Mouse (Mus musculus): ENCODE measurements around the gene H2-M10.2.
A peak's percentile ranks its signal among the peaks of the same experiment; 100 is the strongest.

Gene H2-M10.2

DNA sequence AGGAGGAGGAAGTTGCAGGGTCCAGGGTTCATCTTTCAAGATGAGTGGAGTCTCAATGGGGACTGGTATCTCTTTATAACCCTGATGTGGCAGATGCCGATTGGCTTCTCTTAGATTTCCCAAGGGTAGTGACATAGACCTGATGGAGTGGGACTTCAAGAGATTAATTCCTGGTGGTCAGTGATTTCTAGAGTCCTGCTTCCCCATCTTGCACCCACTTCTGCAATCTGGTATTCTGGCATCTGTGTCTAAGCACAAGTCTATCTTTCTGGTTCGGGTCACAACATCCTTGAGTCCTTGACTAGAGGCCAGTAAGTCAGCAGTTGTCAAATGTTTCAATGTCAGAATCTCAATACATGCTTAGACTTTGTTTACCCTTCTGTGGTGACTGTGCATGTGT is at the start of gene H2-M10.2:
Gene H2-M10.2 (minus strand): TSS at position 101 of the 400 bp plus-strand sequence.
- no peak for DNase-seq (ENCODE audit: low spot score in 2 of 2)

DNA sequence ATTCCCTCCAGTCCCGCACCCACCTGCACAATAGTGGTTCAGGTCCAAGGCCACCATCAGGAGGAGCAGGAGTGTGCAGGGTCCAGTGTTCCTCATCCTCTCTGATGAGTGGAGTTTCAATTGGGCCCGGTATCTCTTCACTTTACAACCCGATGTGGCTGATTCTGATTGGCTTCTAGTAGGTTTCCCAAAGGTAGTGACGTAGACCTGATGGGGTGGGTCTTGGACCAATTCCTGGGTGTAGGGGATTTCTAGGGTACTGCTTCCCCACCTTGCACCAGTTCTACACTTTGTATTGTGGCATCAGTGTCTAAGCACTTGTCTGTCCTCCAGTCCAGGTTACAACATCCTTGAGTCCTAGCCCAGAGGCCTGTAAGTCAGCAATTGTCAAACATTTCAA is 39.8 kb upstream of the H2-M10.2 start, which contains the start of gene H2-M10.1:
Gene H2-M10.1 (minus strand): TSS at position 101 of the 400 bp plus-strand sequence.
- no peak for DNase-seq (ENCODE audit: low spot score in 2 of 2)

DNA sequence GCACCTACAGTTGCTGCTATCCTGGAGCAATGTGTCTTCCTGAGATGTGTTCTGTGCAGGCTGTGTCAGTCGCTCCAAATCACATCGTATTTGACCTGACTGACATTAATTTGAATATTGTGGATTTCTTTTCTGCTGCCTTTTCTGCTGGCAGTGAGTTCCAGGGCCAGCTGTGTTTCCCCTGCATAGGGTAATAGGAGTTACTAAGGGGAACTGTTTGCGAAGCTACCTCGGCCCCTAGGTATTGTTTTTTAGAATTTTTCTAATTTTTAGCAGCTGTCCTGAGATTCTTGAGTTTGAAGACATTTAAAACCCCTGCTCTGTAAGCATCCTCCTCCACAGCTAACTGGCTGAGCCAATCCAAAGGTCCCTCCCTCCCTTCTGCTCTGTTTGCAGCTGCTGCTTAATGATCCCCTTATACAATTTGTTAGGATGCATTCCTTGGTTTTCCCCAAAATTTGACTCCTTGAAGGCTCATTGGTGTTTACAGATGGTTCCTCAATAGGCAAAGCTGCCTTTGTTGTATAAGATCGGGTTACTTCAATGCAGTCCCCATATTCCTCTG is 29.5 kb upstream of the H2-M10.2 start:
- no peak for DNase-seq (ENCODE audit: low spot score in 2 of 2)

DNA sequence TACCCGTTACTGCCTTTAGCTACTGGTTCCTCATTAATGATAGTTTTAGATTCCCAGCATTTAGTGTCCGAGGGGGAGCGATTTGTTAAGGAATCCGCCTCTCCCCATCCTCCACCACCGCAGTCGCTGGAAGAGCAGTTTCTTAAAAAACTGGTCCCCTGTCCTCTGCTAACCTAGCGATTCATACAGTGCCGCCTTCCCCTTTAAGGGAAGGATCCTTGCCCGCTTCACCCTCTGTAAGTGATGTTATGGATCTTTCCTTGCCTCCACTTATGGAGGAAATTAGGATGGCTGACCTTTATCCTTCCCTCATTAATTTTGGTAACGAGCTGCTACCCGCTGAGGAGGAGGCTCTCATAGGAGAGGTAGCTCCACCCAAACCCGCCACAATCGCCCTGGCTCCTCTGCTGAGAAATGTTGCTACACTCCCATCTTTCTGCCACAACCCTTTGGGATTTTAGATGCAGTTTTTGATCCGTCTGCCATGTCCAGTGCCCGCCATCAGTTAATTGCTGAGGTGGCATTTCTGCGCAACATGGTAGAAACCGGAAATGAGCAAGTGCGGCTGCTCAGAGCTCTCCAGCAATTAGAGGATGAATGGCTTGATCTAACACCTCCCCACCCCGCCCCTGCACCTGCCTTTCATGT is 28.9 kb upstream of the H2-M10.2 start:
- peak in 1 of 2 experiments; percentile 17 for DNase-seq (ENCODE audit: low spot score in 2 of 2)

DNA sequence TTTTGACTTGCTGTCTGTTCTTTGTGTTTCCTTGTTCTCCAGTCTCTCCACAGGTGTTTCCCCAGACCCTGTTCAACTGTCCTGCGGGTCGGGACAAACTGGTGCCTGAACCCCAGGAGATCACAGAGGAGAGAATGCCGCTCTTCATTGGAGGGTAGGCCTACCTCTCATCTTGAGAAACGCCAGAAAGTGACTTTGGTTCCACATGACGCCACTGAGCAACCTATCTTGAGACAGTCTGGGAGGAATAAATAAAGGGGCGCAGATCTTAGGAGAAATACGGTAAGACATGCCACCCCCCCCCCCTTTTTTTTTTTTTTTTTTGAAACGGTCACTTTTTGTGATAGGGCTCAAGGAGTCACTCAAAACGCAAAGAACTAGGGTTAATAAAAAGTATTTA is 28.2 kb upstream of the H2-M10.2 start:
- no peak for DNase-seq (ENCODE audit: low spot score in 2 of 2)

DNA sequence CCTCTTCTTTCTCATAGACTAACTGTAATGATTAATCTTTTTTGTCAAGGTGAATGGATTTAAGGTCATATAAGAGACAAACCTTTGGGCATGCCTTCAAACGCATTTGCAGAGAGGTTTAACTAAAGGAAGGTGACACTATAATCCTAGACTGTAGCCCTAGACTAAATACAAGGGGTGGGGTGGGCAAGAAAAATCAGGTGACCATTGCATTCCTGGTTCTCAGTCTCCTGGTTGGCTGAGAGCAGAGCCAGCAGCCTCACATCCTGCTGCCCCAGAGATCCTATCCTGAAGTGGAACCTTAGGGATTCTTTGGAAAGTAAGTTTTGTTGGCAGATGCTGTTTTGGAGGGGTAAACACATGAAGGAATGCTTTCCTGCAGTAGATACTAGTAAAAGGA is 23.0 kb upstream of the H2-M10.2 start:
- no peak for DNase-seq (ENCODE audit: low spot score in 2 of 2)

DNA sequence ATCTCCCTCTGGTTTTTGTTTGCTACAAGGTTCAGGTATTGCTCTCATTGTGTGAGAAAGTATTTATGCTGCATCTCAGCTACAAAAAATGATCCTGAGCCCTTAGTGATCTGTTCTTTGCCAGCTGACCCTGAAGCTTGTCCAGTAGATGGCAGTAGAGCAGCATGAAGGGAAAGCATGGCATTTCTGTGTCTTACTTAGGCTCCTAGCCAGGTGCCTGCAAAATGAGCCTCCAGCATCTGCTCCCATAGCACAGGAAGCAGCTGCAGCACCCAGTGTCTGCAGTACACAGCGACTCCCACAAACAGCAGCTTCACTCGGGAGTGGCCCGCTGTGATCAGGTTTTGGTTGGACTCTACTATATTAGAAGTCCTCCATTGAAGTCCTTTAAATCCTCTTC is 22.6 kb upstream of the H2-M10.2 start:
- peak; percentile 32 to 66 for DNase-seq (ENCODE audit: low spot score in 2 of 2)

DNA sequence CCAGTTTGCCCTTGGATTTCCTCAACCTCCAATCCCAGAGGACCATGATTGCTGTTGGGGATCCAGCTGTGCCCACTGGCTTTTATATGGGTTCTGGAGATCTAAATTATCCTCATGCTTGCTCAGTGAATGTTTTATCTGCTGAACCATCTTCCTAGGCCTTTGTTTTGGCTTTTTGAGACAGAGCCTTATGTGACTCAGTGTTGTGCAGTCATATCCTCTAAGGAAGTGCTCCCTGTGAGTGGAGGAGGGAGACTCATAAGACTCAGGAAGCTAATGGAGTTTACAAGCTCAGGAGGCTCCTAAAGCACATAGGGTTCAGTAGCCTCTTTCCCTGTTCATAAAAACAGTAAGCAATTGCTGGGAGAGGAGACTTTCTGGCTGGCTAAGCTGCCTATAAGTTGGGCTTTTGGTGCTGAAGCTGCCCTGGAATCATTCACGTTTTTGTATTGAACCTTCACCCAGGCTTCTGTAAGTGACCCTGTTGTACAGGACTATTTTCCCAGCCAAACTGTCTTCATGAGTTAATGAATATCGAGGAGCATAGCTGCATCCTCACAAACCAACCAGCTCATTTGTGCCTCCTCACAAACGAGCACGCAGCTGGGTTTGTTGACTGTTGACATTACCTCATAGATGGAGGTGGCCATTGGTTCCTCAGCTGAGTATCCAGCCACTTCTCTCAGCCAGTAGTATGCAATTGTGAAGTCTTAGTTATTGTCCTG is 4.6 kb downstream of the H2-M10.2 start:
- DNase-seq (ENCODE audit: low spot score in 2 of 2) = no peak

DNA sequence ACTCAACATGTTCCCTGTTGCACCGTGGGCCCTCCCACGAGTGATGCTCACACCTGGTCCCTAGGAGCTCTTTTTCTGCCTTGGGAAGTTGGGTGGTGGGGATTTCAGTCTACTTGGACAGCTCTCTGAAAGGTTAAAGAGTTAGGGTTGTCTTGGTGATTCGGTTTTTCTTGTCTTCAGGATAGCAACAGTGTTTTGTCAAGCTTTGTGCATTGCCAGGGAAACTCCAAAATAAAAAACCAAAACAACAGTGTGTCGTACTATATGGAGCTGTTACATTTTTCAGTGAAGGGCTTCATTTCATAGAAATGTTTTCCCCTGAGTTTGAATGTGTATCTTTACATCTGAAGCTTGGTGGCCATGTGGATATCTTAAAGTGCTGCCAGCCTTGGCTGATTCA is 11.5 kb downstream of the H2-M10.2 start:
- DNase-seq (ENCODE audit: low spot score in 2 of 2) = no peak

DNA sequence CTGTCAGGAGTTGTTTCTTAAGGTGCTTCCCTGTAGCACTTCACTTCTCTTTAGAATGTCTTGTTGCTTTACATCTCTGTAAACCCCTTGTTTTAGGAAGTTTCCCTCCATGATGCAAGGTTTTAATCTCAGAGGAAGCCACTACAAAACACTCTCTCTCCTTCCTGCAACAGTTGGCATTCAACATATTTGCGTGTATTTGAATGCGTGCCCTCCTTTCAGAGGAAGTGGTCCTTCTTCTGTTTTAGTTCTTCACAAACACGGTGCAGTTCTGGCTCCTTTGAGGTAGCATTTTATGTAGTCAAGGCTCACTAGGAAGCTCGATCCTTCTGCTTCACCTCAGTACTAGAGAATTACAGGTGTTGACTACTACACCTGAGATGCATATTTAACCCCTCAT is 12.5 kb downstream of the H2-M10.2 start:
- no peak for DNase-seq (ENCODE audit: low spot score in 2 of 2)

DNA sequence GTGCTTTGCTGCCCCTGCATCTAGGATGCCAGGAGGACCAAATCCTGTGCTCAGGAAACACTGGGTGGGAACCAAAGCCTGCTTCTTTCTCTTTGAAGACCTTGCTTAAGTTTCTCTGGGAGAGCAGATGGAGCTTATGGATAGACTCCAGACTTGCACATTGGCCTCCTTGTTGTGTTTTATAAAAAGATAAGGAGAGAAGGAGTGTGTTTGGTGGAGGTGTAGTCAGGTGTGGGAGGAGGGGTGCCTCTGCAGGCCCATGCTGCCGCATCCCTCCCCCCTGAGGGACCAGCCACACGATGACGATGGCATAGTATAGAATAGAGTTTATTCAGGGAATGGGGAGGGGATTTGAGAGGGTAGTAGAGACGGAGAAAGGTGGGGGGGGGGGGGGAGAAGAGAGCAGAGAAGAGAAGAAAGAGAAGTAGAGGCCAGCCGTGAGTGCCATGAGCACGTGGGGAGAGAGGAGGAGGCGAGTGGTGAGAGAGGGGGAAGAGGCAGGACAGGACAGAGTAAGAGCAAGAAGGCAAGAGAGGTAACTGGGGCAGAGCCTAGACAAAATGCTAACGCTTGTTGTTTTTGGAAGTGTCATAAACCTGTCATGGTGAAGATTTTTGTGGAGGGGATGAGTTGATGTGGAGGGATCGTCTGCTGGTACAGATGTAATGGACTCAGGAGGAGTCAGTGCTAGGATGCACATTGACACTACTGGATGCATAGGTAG is 13.5 kb downstream of the H2-M10.2 start:
- no peak for DNase-seq (ENCODE audit: low spot score in 2 of 2)

DNA sequence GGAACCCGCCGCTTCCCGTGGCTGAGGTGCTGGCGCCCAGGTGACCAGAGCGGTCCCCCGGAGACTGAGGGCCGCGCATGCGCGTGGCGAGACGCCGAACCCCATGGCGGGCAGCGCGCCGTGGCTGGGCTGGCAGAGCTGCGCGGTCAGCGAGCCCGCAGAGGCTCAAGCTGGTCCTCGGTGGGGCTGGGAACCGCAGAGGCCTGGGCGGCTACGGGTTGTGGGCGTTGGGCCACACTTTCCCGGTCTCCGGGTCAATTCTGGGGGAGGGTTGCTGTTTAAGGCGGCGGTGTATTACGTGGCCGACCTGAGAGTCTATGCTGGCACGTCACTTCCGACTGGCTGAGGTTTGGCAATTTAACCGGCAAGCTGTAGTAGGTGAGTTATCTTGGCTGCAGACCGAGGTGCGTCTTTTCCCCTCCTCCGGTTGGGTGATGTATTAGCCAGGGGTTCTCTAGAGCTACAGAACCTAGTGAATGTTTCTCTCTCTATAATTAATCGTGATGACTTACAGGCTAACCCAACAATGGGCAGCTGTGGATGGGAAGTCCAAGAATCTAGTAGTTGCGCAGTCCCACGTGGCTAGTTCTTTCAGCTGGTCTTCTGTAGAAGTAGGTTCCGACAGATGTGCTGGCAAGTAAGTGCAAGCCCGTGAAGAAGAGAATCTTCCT is 14.6 kb downstream of the H2-M10.2 start, which contains the start of gene Trim39:
Gene Trim39 (minus strand): TSS at position 662 of the 671 bp plus-strand sequence.
- peak; percentile 76 to 90 for DNase-seq (ENCODE audit: low spot score in 2 of 2)

DNA sequence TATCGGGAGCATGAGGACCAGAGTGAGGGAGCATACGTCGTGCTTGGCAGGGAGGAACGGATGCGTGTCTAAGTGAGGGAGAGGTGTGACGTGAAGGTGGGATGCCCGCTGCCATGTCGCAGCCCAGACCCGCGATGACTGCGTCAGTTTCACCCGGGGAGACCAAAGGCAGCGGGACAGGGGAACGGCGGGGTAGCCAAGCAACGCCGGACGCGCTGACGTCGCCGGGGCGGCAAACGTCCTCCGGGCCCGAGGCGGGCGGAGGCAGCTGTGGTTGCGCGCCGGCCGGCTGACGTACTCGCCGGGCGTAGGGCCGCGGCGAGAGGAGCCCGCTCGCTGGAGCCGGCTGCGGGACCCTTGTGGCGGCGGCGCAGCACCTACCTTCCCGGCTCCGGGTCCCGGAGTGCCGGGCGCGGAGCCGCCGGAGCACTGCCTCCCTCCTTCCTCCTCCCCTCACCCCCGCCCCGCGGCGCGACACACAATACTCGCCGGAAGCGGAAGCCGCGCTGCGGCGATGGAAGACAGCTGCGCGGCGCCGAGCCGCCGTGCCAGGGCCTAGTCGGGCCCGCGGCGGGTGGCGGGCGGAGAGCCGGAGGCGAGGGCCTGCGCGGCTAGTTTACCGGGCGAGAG is 15.2 kb downstream of the H2-M10.2 start:
- peak; percentile 82 to 93 for DNase-seq (ENCODE audit: low spot score in 2 of 2)

DNA sequence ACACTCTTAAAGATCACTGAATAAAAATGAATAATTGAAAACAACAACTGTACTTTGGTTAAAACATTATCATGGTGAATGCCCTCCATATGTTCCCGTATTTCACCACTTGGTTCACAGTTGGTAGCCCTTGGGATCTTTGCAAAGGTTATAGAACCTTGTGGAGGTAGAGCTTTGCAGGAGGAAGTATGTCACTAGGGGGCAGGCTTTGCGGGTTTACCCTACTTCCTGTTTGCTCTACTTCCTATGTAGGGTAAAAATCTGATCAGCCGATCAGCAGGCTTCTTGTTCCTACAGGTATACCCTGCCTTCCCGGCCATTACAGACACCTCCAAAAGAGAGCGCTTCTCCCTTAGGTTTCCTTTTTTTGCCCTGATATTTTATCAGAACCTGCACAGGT is 20.5 kb downstream of the H2-M10.2 start:
- peak; percentile 53 to 75 for DNase-seq (ENCODE audit: low spot score in 2 of 2)

DNA sequence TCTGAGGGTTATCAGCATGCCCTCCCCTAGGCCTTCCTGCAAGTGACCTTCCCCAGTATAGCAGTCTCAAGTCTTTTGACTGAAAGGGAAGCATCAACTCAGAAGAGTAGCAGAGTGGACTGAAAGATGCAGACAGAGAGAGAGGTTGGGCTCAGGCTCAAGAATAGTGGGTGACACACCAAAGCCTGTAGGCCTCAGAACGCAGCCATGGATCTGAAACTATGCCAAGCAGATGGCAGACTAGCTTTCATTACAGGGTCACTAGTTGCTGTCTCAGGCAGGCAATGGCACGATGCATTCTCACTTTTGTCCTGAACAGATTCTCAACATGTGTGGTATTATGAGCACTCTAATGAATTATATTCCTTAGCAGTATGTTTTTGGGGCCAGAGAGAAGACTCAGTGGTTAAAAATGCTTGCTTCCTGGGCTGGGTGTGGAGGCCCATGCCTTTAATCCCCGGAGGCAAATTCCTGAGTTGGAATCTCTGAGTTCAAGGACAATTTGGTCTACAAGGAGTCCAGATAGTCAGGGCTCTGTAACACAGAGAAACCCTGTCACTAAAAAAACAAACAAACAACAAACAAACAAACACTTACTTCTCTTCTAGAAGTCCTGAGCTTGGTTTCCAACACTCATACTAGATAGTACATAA is 21.9 kb downstream of the H2-M10.2 start:
- DNase-seq (ENCODE audit: low spot score in 2 of 2) = no peak

DNA sequence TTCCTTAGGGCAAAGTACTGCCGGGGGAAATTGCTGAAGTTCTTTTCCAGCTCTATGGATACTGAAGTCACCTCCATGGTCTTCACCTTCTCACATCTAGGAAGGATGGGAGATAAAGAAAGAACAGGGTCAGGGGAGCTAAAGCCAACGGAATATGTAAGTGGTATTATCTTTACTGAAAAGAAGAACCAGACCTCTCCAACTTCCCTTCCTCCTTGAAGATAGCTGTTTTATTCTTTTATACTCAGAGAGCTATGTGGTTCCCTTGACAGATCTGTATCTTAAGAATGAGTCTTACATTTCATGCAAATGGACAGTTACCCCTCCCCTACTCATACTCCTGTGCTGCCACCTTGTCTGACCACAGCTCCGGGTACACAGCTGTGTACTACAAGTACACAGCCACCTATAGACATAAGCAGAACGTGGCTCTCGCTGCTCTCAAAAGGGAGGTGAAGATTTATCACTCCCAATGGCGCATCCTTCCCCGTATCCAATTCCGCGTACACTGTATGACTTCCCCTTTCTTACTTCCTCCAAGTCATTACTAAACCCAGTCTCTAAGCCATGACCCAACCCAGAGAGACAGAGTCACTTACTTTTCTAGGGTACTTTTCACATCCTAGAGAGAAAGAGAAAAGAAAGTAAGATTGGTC is 24.7 kb downstream of the H2-M10.2 start:
- DNase-seq (ENCODE audit: low spot score in 2 of 2) = no peak

DNA sequence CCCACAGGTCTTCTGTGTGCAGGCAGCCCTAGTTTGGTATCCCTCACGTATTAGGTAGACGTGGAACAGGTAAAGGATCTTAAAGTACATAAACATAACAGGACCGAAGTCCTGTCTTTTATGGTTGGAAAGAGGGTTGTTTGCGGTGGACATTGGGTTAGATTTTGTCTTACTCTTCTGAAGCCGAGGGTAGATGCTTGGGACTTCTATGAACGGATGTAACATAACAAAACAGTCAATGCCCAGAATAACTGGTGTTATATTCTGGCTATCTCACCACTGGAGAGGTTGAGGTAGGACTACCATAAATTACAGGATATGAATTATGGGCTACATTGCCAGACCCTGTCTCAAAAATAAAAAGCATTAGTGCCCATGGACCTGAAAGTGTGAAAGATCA is 28.3 kb downstream of the H2-M10.2 start, which contains the start of gene Rpp21:
Gene Rpp21 (minus strand): TSS at position 101 of the 400 bp plus-strand sequence.
- DNase-seq (ENCODE audit: low spot score in 2 of 2) = no peak

DNA sequence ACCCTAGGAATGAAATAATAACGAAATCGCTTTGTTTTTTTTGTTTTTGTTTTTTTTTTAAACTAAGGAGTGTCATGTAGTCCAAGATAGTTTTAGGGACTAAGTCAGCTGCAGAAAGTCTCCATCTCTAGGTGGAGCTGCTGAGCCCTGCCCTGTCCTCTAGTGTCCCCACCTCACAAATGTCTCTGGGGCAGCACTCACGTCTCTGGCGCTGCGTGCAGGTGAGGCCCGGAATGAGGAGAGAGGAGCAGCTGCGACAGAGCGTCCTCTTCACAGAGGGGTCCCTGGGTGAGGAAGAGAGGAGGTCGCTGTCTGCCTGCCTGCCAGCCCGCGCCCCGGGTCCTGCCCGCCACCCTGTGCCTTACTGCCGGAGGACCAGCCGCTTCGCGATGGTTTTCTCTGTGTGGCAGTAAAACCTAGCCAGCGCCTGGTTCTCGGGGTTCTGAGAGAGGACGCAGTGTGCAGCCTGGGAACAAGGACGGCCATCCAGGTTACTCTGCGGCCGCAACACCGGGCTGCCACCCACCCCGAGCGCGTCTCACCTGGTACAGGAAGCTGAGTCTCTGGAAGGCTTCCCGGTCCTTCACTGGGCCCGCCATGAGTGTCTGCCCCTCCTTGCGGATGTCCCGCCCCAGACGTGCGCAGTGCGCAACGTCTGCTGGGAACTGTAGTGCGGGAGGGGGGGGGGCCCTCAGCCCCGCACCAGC is 28.9 kb downstream of the H2-M10.2 start:
- peak; percentile 72 to 85 for DNase-seq (ENCODE audit: low spot score in 2 of 2)

DNA sequence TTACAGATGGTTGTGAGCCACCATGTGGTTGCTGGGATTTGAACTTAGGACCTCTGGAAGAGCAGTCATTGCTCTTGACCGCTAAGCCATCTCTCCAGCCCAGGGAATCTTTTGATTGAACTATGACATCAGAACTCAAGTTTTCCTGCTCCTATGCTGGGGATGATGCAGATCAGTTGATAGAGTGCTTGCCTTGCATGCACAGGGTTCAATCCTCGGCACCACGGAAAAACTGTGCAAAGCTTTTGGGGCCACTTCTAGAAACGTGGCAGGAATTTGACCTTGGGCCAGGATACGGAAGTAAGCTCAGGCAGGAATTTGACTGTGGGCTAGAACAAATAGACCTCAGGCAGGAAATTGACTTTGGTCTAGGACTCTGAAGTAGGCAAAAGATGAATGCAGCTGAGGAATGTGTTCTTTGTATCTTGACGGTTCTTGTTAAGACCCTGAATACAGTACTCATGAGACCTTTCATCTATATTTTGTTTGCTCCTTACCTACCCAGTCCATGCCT is 33.1 kb downstream of the H2-M10.2 start:
- no peak for DNase-seq (ENCODE audit: low spot score in 2 of 2)
